Mouse (Mus musculus) liver, embryonic 12.5 days (tissue): ENCODE data around the gene Cct7. TPM values are rescaled to one million over a fixed set of nuclear protein-coding genes. Genes with fewer than 3 reads are reported as not detected.

Experiments
- ATAC-seq: fragments of 200-750 bp; cut with Nextera tagmentation; 2 replicates; pipeline ENCODE4 v1.8.0; 2017; ENCODE audit warnings: moderate number of reproducible peaks, mild to moderate bottlenecking, moderate library complexity
- H3K27ac ChIP-seq: fragments of 300-500 bp; sonication (generic); 2 replicates; pipeline ENCODE4 v1.5.1; 2016; ENCODE audit warnings: mild to moderate bottlenecking
- H3K27me3 ChIP-seq: fragments of 300-500 bp; sonication (generic); replicated peaks from 2 replicates; pipeline ENCODE4 v1.6.1; 2016; ENCODE audit warnings: mild to moderate bottlenecking, moderate library complexity
- H3K36me3 ChIP-seq: fragments of 300-500 bp; sonication (generic); 2 replicates; pipeline ENCODE4 v1.6.1; 2016; ENCODE audit warnings: mild to moderate bottlenecking, moderate library complexity
- H3K4me1 ChIP-seq: fragments of 300-500 bp; sonication (generic); 2 replicates; pipeline ENCODE4 v1.6.1; 2016
- H3K4me2 ChIP-seq: fragments of 300-500 bp; sonication (generic); 2 replicates; pipeline ENCODE4 v1.6.1; 2016; ENCODE audit warnings: mild to moderate bottlenecking, moderate library complexity
- H3K4me3 ChIP-seq: fragments of 300-500 bp; sonication (generic); 2 replicates; pipeline ENCODE4 v1.5.1; 2016; ENCODE audit warnings: mild to moderate bottlenecking, moderate library complexity
- H3K9ac ChIP-seq: fragments of 300-500 bp; sonication (generic); 2 replicates; pipeline ENCODE4 v1.6.1; 2016; ENCODE audit warnings: mild to moderate bottlenecking, moderate library complexity
- H3K9me3 ChIP-seq: fragments of 300-500 bp; sonication (generic); replicated peaks from 2 replicates; pipeline ENCODE4 v1.6.1; 2016; ENCODE audit warnings: mild to moderate bottlenecking, moderate library complexity
- WGBS: fragments of 180-500 bp; shearing (Covaris S2); methylation state at CpG from one replicate; pipeline ENCODE4 v1.1.7; 2016; ENCODE audit not compliant: insufficient replicate concordance; 5-methylcytosine and 5-hydroxymethylcytosine counted together
- polyA plus RNA-seq: library from polyadenylated mRNA; unstranded; fragments of >200 nt; fragmentation: Nextera tagmentation; extraction: Ambion mirVana; gene quantifications from 2 replicates; pipeline ENCODE4 v1.2.1, GENCODE M21; 2016

Cct7 gene
- polyA plus RNA-seq, 1 experiment from 2014 or later: 480 TPM

DNA sequence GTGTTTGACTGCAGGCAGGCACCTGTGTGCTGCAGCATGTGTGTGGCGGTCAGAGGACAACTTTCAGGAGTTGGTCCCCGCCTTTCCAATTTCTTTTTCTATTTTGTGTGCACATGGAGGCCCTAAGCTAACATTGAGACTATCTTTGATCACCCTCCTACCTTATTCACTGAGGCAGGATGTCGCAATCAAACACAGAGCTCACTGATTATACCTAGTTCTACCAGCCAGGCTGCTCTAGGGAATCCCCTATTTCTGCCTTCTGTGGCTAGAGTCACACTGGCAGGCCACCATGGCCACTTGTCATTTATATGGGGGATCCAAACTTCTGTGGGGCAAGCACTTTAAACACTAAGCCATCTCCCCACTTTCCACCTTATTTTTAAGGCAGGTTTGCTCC is 38.4 kb downstream of the Cct7 start:
- H3K27me3 ChIP-seq: peaks cover 26% of the 10 kb centered on the region
- no peak overlapping the region for H3K9ac ChIP-seq
- H3K4me1 ChIP-seq: no peaks in the 10 kb centered on the region
- H3K36me3 ChIP-seq: no peaks in the 10 kb centered on the region
- no peak overlapping the region for H3K4me3 ChIP-seq
- H3K4me2 ChIP-seq: no peak overlapping the region
- 62% methylated on average over 3 of the region's 3 CpGs for WGBS
- no peak for ATAC-seq
- H3K27ac ChIP-seq: no peak overlapping the region
- no peaks in the 10 kb centered on the region for H3K9me3 ChIP-seq

DNA sequence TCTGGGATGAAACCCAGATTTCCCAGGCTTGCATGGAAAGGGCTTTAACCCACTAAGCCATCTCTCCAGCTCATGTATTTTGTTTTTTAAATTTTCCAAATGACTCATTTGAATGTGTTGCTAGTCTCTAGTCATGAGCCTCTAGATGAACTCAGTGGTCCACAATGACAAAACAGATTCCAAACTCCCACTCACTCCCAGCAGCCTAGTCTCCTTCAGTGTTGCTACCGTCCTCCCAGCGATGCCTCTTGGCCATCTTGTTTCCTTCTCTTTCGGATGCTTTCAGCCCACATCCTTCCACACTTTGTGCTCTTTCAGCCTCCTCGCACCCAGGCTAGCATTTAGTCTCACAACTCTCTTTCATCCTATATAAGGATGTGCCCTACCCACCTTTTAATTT is 38.9 kb downstream of the Cct7 start:
- Histone ChIP-seq H3K36me3 (no peaks in the 10 kb centered on the region), H3K4me1 (no peaks in the 10 kb centered on the region), H3K9ac (no peak overlapping the region), H3K9me3 (no peaks in the 10 kb centered on the region), H3K4me2 (no peak overlapping the region), H3K27ac (no peak overlapping the region), H3K27me3 (peaks cover 20% of the 10 kb centered on the region), H3K4me3 (no peak overlapping the region)
- ATAC-seq: no peak
- WGBS: 56% methylated on average over 4 of the region's 4 CpGs

DNA sequence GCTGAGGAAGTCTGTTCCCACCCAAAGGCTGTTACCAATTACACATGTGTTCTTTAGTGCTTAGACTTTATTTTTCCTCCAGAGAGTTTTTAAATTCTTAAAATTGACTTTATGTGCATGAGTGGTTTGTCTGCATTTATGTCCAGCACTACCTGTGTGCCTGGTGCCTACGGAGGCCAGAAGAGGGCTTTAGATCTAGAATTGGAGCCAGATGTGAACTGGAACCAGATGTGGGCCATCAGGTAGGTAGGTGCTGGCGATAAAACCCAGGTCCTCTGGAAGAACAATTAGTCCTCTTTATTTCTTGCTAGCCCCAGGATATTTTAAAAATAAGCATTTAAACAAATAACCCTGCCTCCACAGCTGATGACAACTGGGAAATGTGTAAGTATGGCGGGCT is 40.3 kb downstream of the Cct7 start:
- ATAC-seq: no peak
- 66% methylated on average over 3 of the region's 3 CpGs for WGBS
- H3K4me2 ChIP-seq: no peak overlapping the region

DNA sequence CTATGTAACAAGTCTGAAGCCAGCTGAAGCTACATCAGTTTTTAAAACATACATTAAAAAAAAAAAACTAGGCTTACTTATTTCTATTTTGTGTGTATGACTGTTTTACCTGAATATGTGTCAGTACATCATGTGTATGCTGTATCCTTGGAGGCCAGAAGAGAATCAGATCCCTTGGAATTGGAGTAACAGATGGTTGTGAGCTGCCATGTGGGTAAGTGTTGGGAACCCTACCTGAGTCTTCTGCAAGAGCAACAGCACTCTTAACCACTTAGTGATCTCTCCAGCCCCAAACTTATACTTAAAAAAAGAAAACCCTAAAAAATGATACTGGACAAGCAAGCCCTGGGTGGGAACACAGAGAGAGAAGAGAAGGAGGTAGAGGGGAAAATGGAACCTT is 45.7 kb downstream of the Cct7 start:
- Histone ChIP-seq H3K4me3 (no peak overlapping the region), H3K4me2 (no peak overlapping the region), H3K36me3 (no peaks in the 10 kb centered on the region), H3K9ac (no peak overlapping the region), H3K4me1 (0 out of 2 replicates have a peak, but pooled peaks cover 2% of the 10 kb centered on the region), H3K9me3 (no peaks in the 10 kb centered on the region), H3K27ac (no peak overlapping the region), H3K27me3 (peaks cover 26% of the 10 kb centered on the region)
- no peak for ATAC-seq

More for the DNA sequence above, 40.3 kb downstream of the Cct7 start:
- H3K4me3 ChIP-seq: no peak overlapping the region
- no peaks in the 10 kb centered on the region for H3K36me3 ChIP-seq
- no peaks in the 10 kb centered on the region for H3K9me3 ChIP-seq
- H3K9ac ChIP-seq: no peak overlapping the region
- no peaks in the 10 kb centered on the region for H3K4me1 ChIP-seq
- peaks cover 7% of the 10 kb centered on the region for H3K27me3 ChIP-seq
- no peak overlapping the region for H3K27ac ChIP-seq

DNA sequence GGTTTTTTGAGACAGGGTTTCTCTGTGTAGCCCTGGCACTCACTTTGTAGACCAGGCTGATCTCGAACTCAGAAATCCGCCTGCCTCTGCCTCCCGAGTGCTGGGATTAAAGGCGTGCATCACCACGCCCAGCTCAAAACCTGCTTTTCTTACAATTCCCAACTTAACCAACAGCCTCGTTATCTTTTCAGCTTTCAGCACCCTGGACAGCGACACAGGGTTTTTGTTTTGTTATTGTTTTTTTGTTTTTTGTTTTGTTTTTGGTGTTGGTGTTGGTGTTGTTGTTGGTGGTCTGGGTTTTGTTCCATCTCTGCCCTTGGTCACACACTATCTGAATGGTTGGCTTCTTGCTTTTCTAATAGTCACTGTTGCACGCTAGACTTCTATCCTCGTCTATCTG is 46.8 kb downstream of the Cct7 start:
- Histone ChIP-seq H3K4me1 (0 out of 2 replicates have a peak, but pooled peaks cover 11% of the 10 kb centered on the region), H3K4me3 (no peak overlapping the region), H3K27me3 (peaks cover 38% of the 10 kb centered on the region), H3K9ac (no peak overlapping the region), H3K27ac (no peak overlapping the region), H3K9me3 (no peaks in the 10 kb centered on the region), H3K36me3 (no peaks in the 10 kb centered on the region), H3K4me2 (no peak overlapping the region)
- WGBS: 41% methylated on average over 9 of the region's 9 CpGs
- no peak for ATAC-seq

DNA sequence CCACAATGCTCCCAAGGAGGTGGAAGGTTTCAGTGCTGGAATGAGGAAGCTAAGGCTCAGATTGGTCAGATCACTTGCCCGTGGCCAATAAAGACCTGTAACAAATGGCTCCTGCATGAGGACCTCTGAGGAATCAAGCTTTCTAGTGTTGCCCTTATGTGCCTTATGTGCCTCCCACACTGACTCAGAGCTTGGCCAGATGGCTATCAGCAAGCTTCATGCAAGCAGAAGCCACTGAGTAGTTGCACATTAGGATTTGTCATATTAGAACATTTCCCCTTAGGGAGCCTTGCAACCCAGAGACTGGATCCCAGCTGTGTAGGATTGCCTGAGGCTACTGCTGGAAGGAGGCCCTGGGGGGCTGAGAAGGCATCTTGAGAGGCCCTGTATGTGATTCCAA is 49.1 kb downstream of the Cct7 start:
- H3K4me3 ChIP-seq: no peak overlapping the region
- H3K27ac ChIP-seq: no peak overlapping the region
- 52% methylated on average over 1 of the region's 1 CpGs for WGBS
- no peaks in the 10 kb centered on the region for H3K9me3 ChIP-seq
- H3K4me1 ChIP-seq: 0 out of 2 replicates have a peak, but pooled peaks cover 11% of the 10 kb centered on the region
- H3K27me3 ChIP-seq: peaks cover 60% of the 10 kb centered on the region
- ATAC-seq: no peak
- no peak overlapping the region for H3K4me2 ChIP-seq
- H3K36me3 ChIP-seq: no peaks in the 10 kb centered on the region
- no peak overlapping the region for H3K9ac ChIP-seq

DNA sequence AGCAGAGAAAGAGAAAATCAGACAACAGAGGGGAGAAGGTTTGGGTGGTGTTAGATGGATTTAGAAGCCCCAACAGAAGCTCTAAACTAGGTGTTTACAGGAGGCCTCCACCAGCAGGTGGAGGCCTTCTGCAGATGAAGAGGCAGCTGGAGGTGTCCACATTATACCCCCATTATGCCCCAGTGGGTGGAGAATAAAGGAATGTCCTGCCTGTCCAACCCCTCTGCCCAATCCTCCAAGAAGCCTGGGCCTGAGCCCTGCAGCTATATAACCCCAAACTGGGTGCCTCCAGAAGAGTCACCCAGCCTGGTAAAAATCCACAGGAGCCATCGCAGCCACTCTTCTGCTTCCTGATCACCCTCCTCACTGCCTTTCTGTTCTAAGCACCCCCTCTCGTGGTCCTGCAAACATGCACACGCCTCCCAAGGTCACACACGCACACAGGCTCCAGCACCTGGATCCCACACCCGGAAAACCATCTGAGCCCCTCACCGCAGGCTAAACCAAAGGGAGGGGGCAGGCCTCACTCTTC is 50.3 kb downstream of the Cct7 start:
- no peak for ATAC-seq
- 21% methylated on average over 6 of the region's 6 CpGs for WGBS
- Histone ChIP-seq H3K4me1 (0 out of 2 replicates have a peak, but pooled peaks cover 11% of the 10 kb centered on the region), H3K27me3 (peaks cover 63% of the 10 kb centered on the region), H3K27ac (no peak overlapping the region), H3K4me2 (no peak overlapping the region), H3K36me3 (no peaks in the 10 kb centered on the region), H3K9ac (no peak overlapping the region), H3K4me3 (no peak overlapping the region), H3K9me3 (no peaks in the 10 kb centered on the region)

DNA sequence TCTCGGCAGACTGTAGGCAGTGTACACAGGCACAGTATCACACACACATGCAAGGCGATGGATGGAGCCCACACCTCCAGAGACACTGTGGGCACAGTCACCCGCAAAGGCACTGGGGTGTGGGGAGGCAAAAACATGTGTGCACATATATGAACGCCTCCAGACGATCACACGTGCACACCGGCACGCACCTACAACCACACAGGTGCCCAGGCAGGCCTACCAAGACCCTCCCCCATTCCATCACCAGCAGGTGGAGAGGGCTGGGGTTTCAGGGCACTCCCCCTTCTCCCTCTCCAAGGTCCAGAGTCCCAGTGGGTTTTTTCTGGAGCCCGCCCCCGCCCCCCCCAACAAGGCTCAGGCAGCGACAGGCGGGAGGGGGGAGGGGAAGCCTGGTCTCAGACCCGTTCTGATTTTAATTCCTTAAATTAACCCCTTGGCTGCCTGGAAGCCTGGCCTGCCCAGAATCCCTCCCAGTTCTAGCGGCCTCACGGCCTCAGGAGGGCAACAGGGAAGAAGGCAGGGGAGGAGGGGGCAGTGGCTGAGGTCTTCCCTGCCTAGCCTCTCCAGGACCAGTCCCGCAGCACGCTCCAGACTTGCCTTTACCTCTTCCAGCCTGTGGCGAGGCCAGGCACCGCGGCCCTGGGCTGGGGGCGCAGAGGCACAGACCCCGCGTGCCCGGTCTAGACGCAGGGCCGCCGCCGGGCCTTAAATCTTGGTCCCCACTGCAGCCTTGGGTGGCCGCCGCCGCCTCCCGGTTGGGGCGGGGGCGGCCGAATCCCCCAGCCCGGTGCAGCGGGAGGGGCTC is 51.0 kb downstream of the Cct7 start:
- no peak for ATAC-seq

DNA sequence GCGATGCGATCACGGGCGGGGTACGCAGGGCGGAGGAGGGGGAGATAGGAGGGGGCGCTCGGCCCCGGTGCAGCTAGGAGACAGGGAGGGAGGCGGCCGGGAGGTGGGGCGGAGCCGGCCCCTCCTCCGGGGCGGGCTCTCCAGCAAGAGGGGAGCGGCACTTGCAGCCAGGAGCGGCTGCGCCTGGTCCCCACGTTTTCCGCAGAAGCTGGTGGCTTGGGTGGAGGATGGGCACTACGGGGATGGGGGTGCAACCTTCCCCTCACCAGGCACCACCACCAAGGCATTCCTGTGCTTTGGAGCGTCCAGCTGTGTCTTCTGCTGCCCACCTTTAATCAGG is 51.6 kb downstream of the Cct7 start, which contains the start of gene Fbxo41:
Fbxo41 (minus strand) TSS at position 84 of the 340 bp plus-strand sequence.
- H3K4me1 ChIP-seq: 0 out of 2 replicates have a peak, but pooled peaks cover 11% of the 10 kb centered on the region
- H3K4me3 ChIP-seq: peak within 1 kb of the TSS; percentile 57
- H3K4me2 ChIP-seq: peak within 1 kb of the TSS; percentile 75
- no peaks in the 10 kb centered on the region for H3K9me3 ChIP-seq
- no peak within 1 kb of the TSS for H3K9ac ChIP-seq
- ATAC-seq: 0 out of 2 replicates have a peak, but pooled peaks have one; percentile 24
- H3K27me3 ChIP-seq: peaks cover 68% of the 10 kb centered on the region
- under 1% methylated on average over 20 of the region's 22 CpGs for WGBS
- H3K27ac ChIP-seq: no peak within 1 kb of the TSS
- H3K36me3 ChIP-seq: no peaks in the 10 kb centered on the region

More for the DNA sequence above, 51.0 kb downstream of the Cct7 start:
- Histone ChIP-seq H3K27ac (no peak overlapping the region), H3K4me1 (0 out of 2 replicates have a peak, but pooled peaks cover 11% of the 10 kb centered on the region), H3K4me3 (peak overlapping the region; percentile 57), H3K36me3 (no peaks in the 10 kb centered on the region), H3K4me2 (peak overlapping the region; percentile 75), H3K9me3 (no peaks in the 10 kb centered on the region), H3K27me3 (peaks cover 68% of the 10 kb centered on the region), H3K9ac (no peak overlapping the region)
- 5% methylated on average over 36 of the region's 37 CpGs for WGBS

DNA sequence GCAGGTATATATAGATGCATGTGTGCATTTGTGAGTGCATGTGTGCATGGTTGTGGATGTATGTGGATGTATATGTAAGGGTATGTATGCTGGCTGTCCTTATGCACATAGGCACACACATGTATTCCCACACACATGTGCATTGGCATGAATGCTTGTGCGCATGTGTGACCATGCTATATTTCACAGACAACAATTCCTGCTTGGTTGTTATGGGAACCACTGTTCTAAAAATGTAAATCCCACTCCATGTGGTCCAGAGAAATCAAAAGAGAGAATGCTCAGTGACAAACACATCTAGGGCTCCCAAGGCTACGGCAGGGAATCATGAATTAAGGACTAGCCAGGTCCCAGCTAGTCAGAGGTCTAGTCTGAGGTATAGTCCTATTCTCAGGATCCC is 53.6 kb downstream of the Cct7 start:
- H3K9me3 ChIP-seq: no peaks in the 10 kb centered on the region
- no peak overlapping the region for H3K4me3 ChIP-seq
- H3K4me2 ChIP-seq: no peak overlapping the region
- 66% methylated on average over 2 of the region's 2 CpGs for WGBS
- no peak overlapping the region for H3K27ac ChIP-seq
- peaks cover 82% of the 10 kb centered on the region for H3K27me3 ChIP-seq
- no peak for ATAC-seq
- H3K4me1 ChIP-seq: 0 out of 2 replicates have a peak, but pooled peaks cover 11% of the 10 kb centered on the region
- no peaks in the 10 kb centered on the region for H3K36me3 ChIP-seq
- no peak overlapping the region for H3K9ac ChIP-seq

DNA sequence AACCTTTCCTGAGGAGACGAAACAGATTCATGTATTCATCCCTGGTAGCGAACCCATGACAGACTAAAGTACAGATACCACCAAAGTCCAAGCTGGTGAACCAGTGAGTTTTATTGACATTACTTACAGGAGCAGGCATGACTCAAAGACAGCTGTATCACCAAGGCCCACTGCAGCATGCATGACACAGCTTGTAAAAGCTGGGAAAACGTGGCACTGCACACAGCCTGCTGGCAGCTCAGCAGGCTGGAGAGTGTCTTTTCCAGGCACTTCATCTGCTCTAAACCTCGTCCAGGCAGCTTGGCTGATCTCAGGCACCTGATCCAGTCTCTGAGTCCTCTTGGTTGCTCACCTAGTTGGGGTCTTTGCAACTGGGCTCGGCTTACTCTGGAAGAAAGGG is 57.3 kb downstream of the Cct7 start:
- WGBS: 39% methylated on average over 5 of the region's 5 CpGs
- Histone ChIP-seq H3K4me3 (no peak overlapping the region), H3K9me3 (no peaks in the 10 kb centered on the region), H3K4me1 (peaks cover 22% of the 10 kb centered on the region), H3K4me2 (no peak overlapping the region), H3K36me3 (no peaks in the 10 kb centered on the region), H3K9ac (no peak overlapping the region), H3K27me3 (peaks cover 82% of the 10 kb centered on the region), H3K27ac (no peak overlapping the region)
- ATAC-seq: no peak

DNA sequence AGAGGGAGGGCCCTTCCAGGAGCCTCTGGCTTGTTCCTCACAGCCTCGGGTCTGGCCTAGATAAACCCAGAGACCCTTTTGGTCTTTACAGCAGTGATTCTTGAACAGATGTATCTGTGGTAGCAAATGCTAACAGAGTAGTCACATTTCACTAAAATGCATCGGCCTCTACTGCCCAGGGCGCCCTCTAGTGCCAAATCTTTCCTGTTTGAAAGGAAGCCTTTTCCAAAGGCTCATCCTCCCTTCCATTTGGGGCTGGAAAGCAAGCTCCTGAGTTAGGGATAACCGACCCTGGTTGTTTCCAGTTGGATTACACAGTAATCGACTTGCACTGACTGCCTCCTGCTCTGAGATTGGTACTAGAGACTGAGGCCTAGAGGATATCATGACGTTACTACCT is 59.2 kb downstream of the Cct7 start:
- no peak overlapping the region for H3K4me3 ChIP-seq
- WGBS: 5% methylated on average over 6 of the region's 6 CpGs
- H3K36me3 ChIP-seq: no peaks in the 10 kb centered on the region
- no peak for ATAC-seq
- H3K4me2 ChIP-seq: no peak overlapping the region
- H3K27ac ChIP-seq: no peak overlapping the region
- peaks cover 23% of the 10 kb centered on the region for H3K4me1 ChIP-seq
- no peak overlapping the region for H3K9ac ChIP-seq
- H3K9me3 ChIP-seq: no peaks in the 10 kb centered on the region
- H3K27me3 ChIP-seq: peaks cover 82% of the 10 kb centered on the region
